Mouse (Mus musculus): ENCODE results near the gene Smim7. TPM values are rescaled to one million over a fixed set of nuclear protein-coding genes. Genes with fewer than 3 reads are reported as not detected.

Smim7 gene
- total RNA-seq (2014; fragmentation: Nextera tagmentation) (23.2 and 30.0 TPM in 2 replicates), total RNA-seq (2017) (40.7 and 71.8 TPM in 2 replicates)

- ATAC-seq (replicated peaks; ENCODE audit: low FRiP score, low TSS enrichment, poor library complexity, severe bottlenecking): peak; percentile 95
These were observed at the start of gene Smim7 for GRCm38 (mm10) chr8:72570633-72571610. TSS of gene Smim7 (minus strand) at chr8:72571088.

- ATAC-seq (replicated peaks; ENCODE audit: low FRiP score, low TSS enrichment, poor library complexity, severe bottlenecking): peak; percentile 70; the same call in 1 of the 2 replicates
These were observed 19.3 kb upstream of the Smim7 start for GRCm38 (mm10) chr8:72590198-72590597.

GRCm38 (mm10) chr8:72589286-72589685 is 18.4 kb upstream of the Smim7 start:
- ATAC-seq (replicated peaks; ENCODE audit: low FRiP score, low TSS enrichment, poor library complexity, severe bottlenecking): no peak

DNA sequence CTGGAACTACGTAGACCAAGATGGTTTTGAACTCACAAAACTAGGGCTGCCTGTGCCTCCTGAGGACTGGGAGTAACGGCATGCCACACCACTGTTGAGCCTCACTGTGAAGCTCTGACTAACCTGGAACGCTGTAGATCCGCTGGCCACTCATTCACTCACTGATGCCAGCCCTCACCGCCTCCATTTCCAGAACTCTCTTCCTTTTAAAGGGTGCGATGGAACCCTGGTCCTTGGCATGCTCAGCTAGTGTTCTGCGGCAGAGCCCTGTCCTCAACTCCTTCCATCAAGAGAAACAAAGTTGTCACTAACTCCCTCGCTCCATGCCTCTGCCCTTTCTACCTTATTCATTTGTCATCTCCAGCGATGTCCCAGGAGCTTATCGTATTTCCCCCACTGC is 18.0 kb upstream of the Smim7 start:
- ATAC-seq (replicated peaks; ENCODE audit: low FRiP score, low TSS enrichment, poor library complexity, severe bottlenecking): no peak

GRCm38 (mm10) chr8:72587806-72588205 is 16.9 kb upstream of the Smim7 start:
- no peak for ATAC-seq (replicated peaks; ENCODE audit: low FRiP score, low TSS enrichment, poor library complexity, severe bottlenecking)

- no peak for ATAC-seq (replicated peaks; ENCODE audit: low FRiP score, low TSS enrichment, poor library complexity, severe bottlenecking)
These were observed 13.5 kb upstream of the Smim7 start for GRCm38 (mm10) chr8:72584390-72584789.

DNA sequence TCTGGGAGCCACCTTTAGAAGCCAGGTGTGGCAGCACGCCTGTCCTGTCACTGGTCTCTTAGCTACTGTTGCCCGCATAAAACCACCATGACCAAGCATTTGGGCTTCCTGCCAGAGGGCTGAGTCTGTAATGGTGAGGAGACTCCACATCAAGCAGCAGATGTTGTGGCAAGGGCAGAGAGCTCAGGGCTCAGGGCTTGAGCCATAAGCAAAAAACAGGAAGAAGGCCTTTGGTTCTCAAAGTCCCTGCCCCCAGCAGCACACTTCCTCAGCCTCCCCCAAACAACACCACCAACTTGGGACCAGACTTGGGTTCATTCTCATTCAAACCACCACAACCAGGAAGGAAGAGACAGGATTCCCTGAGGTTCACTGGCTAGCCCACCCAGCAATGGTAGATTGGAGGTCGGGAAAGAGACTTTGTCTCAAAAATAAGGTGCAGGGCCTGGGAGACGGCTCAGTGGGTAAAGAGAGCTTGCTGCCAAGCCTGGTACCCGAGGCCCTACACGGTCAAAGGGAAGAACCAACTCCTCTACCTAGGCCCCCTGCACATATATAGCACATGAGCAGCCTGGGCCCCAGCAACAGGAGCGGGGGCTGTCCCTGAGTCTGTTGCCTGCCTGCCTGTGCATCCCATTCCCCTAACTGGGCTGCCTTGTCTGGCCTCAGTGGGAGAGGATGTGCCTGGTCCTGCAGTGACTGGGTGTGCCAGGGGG is 12.3 kb upstream of the Smim7 start:
- ATAC-seq (replicated peaks; ENCODE audit: low FRiP score, low TSS enrichment, poor library complexity, severe bottlenecking): peak; percentile 42

DNA sequence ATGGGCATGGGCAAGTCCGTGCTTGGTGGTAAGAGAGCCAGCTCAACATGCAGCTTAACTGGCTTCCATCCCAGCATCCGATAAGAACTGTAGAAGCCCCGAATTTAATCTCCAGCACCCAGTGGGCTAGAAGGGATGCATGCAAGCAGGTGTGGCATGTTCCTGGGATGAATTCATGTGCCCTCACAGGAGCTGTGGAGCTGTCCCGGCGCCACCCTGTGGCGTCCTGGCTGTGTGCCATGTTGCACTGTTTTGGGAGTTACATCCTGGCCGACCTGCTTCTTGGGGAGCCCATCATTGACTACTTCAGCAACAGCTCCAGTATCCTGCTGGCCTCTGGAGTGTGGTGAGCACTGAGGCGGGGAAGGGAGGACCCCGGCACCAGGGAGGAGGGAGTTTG is 8.5 kb upstream of the Smim7 start:
- ATAC-seq (replicated peaks; ENCODE audit: low FRiP score, low TSS enrichment, poor library complexity, severe bottlenecking): 0 out of 2 replicates have a peak, but pooled peaks have one; percentile 22

- ATAC-seq (replicated peaks; ENCODE audit: low FRiP score, low TSS enrichment, poor library complexity, severe bottlenecking): no peak
These were observed 7.1 kb upstream of the Smim7 start for GRCm38 (mm10) chr8:72577941-72578340.

- no peak for ATAC-seq (replicated peaks; ENCODE audit: low FRiP score, low TSS enrichment, poor library complexity, severe bottlenecking)
These were observed 6.4 kb upstream of the Smim7 start for GRCm38 (mm10) chr8:72577266-72577665.

DNA sequence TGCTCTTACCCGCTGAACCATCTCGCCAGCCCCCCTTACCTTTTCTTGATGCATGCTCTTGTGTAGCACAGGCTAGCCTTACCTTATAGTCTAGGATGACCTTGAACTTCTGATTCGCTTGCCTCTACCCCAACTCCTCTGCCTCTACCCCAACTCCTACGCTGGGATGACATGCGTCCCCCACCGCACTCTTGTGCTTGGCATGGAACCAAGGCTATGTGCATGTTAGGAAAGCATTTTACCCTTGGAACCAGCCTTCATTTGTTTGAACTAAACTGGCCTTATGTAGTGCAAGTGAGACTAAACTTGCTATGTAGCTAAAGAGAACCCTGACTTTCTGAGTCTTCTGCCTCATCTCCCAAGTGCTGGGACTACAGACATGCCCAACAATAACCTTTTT is 5.0 kb upstream of the Smim7 start:
- ATAC-seq (replicated peaks; ENCODE audit: low FRiP score, low TSS enrichment, poor library complexity, severe bottlenecking): no peak

DNA sequence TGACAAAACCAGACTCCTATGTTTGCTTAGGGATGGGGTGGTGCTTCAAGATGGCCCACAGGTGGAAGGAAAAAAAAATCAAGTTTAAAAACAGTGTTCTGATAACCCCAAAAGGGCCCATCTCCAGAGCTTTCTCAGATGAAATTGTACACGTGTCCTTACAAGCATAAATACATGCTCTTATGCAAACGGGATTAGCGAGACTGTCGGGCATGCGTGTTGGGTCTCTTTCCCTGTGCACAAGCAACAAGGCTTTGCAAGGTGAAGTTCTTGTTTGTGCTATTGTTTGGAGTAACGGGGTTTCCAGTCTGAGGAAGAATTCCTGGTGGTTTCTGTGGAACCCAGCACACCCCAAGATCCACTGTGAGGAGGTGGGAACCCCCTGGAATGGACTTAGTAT is 2.6 kb upstream of the Smim7 start:
- ATAC-seq (replicated peaks; ENCODE audit: low FRiP score, low TSS enrichment, poor library complexity, severe bottlenecking): no peak

GRCm38 (mm10) chr8:72572507-72572906 is 1.6 kb upstream of the Smim7 start:
- no peak for ATAC-seq (replicated peaks; ENCODE audit: low FRiP score, low TSS enrichment, poor library complexity, severe bottlenecking)

DNA sequence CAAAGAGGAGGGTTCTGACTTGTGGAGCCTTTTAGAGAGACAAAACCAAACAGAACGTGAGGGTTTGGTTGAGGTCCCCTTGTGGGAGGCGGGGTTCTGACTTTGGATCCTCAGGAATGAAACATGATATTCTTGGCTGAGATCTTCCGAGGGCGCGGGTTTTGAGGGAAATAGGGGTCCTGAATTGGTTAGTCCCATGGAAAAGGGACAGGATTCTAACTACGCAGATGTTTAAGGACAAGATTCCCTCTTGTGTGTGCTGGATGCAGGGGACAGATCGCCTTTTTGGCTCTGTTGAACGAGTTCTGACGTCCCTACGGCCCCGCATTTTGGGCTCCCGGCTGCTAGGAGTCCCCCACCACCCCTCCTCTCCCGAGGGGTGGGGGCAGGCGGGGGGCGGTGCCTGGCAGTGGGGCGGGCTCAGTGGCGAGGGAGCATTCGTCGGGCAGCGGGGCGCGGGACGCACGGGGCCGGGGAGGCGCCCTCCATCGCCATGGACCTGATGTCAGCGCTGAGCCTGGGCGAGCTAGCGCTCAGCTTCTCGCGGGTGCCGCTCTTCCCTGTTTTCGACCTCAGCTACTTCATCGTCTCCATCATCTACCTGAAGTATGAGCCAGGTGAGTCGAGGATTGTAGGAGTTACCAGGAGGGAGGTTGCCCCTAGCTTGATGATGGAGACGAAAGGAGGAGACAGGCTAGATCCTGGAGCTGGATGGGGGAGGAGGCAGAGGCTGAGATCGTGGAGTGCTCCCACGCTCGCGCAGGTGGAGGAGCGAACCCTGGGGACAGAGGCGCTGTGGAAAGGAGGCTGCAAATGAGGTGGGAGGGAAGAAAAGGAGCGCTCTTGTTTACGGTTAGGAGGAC is 954 bp upstream of the Smim7 start, which contains the start of gene Tmem38a:
Gene Tmem38a (plus strand): TSS at position 445 of the 863 bp plus-strand sequence.
- peak; percentile 28 for ATAC-seq (replicated peaks; ENCODE audit: low FRiP score, low TSS enrichment, poor library complexity, severe bottlenecking)

- ATAC-seq (replicated peaks; ENCODE audit: low FRiP score, low TSS enrichment, poor library complexity, severe bottlenecking): no peak
These were observed 4.9 kb downstream of the Smim7 start for GRCm38 (mm10) chr8:72565970-72566369.

DNA sequence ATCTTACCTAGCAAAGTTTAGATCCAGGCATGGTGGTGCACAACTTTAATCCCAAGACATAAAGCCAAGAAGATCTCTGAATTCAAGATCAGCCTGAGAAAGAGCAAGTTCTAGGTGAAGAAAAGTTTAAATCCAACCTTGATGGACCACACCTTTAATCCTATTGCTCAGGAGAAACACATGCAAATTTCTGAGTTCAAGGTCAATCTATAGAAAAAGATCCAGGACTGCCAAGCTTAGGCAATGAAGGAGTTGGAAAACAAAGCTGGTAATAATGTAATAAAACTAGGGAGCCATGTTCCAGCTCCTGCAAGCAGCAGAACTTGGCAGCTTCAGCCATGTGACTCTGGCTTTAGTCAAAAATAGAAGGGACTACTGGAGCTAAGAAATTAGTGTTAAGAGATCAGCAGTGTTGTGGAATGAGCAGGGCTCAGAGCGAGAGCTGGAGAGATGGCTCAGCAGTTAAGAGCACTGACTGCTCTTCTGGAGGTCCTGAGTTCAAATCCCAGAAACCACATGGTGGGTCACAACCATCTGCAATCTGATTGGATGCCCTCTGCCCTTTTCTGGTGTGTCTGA is 9.7 kb downstream of the Smim7 start:
- no peak for ATAC-seq (replicated peaks; ENCODE audit: low FRiP score, low TSS enrichment, poor library complexity, severe bottlenecking)

- ATAC-seq (replicated peaks; ENCODE audit: low FRiP score, low TSS enrichment, poor library complexity, severe bottlenecking): no peak
These were observed 15.1 kb downstream of the Smim7 start for GRCm38 (mm10) chr8:72555770-72556169.

- ATAC-seq (replicated peaks; ENCODE audit: low FRiP score, low TSS enrichment, poor library complexity, severe bottlenecking): no peak
These were observed 21.5 kb downstream of the Smim7 start for GRCm38 (mm10) chr8:72549314-72549892.

Measured in megakaryocyte-erythroid progenitor cell, adult 5-6 weeks (primary cell).